Comparison of ENCODE assay signal across 11 mouse cellular contexts in genomic region chr13:6635138-6636076, GRCm38 (mm10). TPM values are rescaled to one million over a fixed set of nuclear protein-coding genes. Genes with fewer than 3 reads are reported as not detected.
DNase-seq lines count a peak whose midpoint lies in the region; ATAC-seq lines count a peak whose summit lies in the region.
"Had no signal": no experiment of that assay in that cellular context is flagged by ENCODE, and none has a peak within 500 bp of the region (broad histone marks: within the 10 kb centered on the region; RNA-seq: fewer than 3 reads in every experiment).

No protein-coding gene starts in this region.

- H3K36me3 ChIP-seq in kidney, embryonic 16.5 days (ENCODE audit: insufficient read depth, low read length) = no peaks in the 10 kb centered on the region
- H3K36me3 ChIP-seq in heart, embryonic 12.5 days = no peaks in the 10 kb centered on the region
- H3K36me3 ChIP-seq in liver, embryonic 16.5 days (ENCODE audit: control insufficient read depth, insufficient read depth) = no peaks in the 10 kb centered on the region
- H3K36me3 ChIP-seq: forebrain, embryonic 12.5 days had no signal

- H3K9me3 ChIP-seq in kidney, embryonic 16.5 days (ENCODE audit: low read length) = no peaks in the 10 kb centered on the region
- no peaks in the 10 kb centered on the region for H3K9me3 ChIP-seq in heart, embryonic 12.5 days (replicated peaks)
- no peaks in the 10 kb centered on the region for H3K9me3 ChIP-seq in liver, embryonic 16.5 days (replicated peaks; ENCODE audit: control insufficient read depth, low read length)
- H3K9me3 ChIP-seq: forebrain, embryonic 12.5 days had no signal

- H3K27ac ChIP-seq in kidney, embryonic 16.5 days (ENCODE audit: low read length) = peak overlapping the region; percentile 32; the same call in 1 of the 2 replicates
- peak overlapping the region; percentile 95 for H3K27ac ChIP-seq in heart, embryonic 12.5 days (ENCODE audit: poor library complexity, severe bottlenecking)
- no peak overlapping the region for H3K27ac ChIP-seq in liver, embryonic 16.5 days (ENCODE audit: low read length)
- H3K27ac ChIP-seq: forebrain, embryonic 12.5 days had no signal

- no peak for DNase-seq in kidney, adult 8-10 months
- peak; percentile 36 for DNase-seq in ES-CJ7 (ENCODE audit: low read depth, low spot score)
- DNase-seq in cerebellum, postnatal 36 days = no peak
- no peak for DNase-seq in right cerebral cortex, adult 18-20 months
- DNase-seq in gastrocnemius, postnatal 25 days = no peak
- DNase-seq: thymus, postnatal 36 days had no signal

- H3K4me1 ChIP-seq in kidney, embryonic 16.5 days (ENCODE audit: insufficient read depth, low read length) = peaks cover 22% of the 10 kb centered on the region
- H3K4me1 ChIP-seq in heart, embryonic 12.5 days (replicated peaks) = peaks cover 79% of the 10 kb centered on the region
- peaks cover 3% of the 10 kb centered on the region for H3K4me1 ChIP-seq in liver, embryonic 16.5 days (ENCODE audit: control insufficient read depth, low read depth, low read length)

- peak; percentile 33; the same call in 1 of the 2 replicates for ATAC-seq in kidney, embryonic 16.5 days (ENCODE audit: low FRiP score, low TSS enrichment)
- peak; percentile 51 for ATAC-seq in heart, embryonic 12.5 days (ENCODE audit: insufficient number of reproducible peaks, low FRiP score)
- peak; percentile 30; the same call in 1 of the 2 replicates for ATAC-seq in liver, embryonic 16.5 days (ENCODE audit: low read depth)
- ATAC-seq: hindbrain, embryonic 16.5 days had no signal

- WGBS in kidney, embryonic 16.5 days = 58% methylated on average over 11 of the region's 11 CpGs
- WGBS in heart, embryonic 12.5 days = 16% methylated on average over 11 of the region's 11 CpGs
- 61% methylated on average over 11 of the region's 11 CpGs for WGBS in liver, embryonic 16.5 days (ENCODE audit: insufficient replicate concordance)

- no peak overlapping the region for H3K4me3 ChIP-seq in kidney, embryonic 16.5 days (ENCODE audit: low read length)
- no peak overlapping the region for H3K4me3 ChIP-seq in heart, embryonic 12.5 days
- H3K4me3 ChIP-seq in liver, embryonic 16.5 days (ENCODE audit: low read depth, low read length) = no peak overlapping the region
- H3K4me3 ChIP-seq: forebrain, embryonic 12.5 days had no signal

- H3K9ac ChIP-seq in kidney, embryonic 16.5 days (replicated peaks; ENCODE audit: low read length) = no peak overlapping the region
- H3K9ac ChIP-seq in heart, embryonic 12.5 days = 0 out of 2 replicates have a peak overlapping the region, but pooled peaks have one; percentile 31
- H3K9ac ChIP-seq in liver, embryonic 16.5 days (ENCODE audit: low read depth, low read length) = no peak overlapping the region
- H3K9ac ChIP-seq: forebrain, embryonic 12.5 days had no signal

- H3K27me3 ChIP-seq in kidney, embryonic 16.5 days (ENCODE audit: insufficient read depth, low read length) = no peaks in the 10 kb centered on the region
- no peaks in the 10 kb centered on the region for H3K27me3 ChIP-seq in heart, embryonic 12.5 days (replicated peaks)
- no peaks in the 10 kb centered on the region for H3K27me3 ChIP-seq in liver, embryonic 16.5 days (ENCODE audit: control insufficient read depth, insufficient read depth, low read depth, low read length)
- H3K27me3 ChIP-seq: forebrain, embryonic 12.5 days had no signal

- no peak overlapping the region for H3K4me2 ChIP-seq in kidney, embryonic 16.5 days (replicated peaks; ENCODE audit: low read depth, low read length)
- H3K4me2 ChIP-seq in heart, embryonic 12.5 days = peak overlapping the region; percentile 29; the same call in 1 of the 2 replicates
- no peak overlapping the region for H3K4me2 ChIP-seq in liver, embryonic 16.5 days (ENCODE audit: low read depth, low read length)
- H3K4me2 ChIP-seq: forebrain, embryonic 12.5 days had no signal

RNA-seq across cellular contexts. Expression of gene Pfkp, which starts 13.2 kb away (rescaled TPM):
- 34.4 and 37.8 TPM in 2 replicates for polyA plus RNA-seq in kidney, embryonic 16.5 days (2015; fragmentation: Nextera tagmentation; extraction: Ambion mirVana)
- polyA plus RNA-seq in heart, embryonic 12.5 days (2016; fragmentation: Nextera tagmentation; extraction: Ambion mirVana) = 193 and 196 TPM in 2 replicates
- polyA plus RNA-seq in liver, embryonic 16.5 days (2015; fragmentation: Nextera tagmentation; extraction: Ambion mirVana) = 5.5 and 5.6 TPM in 2 replicates
- total RNA-seq in gastrocnemius, postnatal 25 days (2021) = 1 to 10 TPM; 4.8 to 5.1 TPM
